Mouse (Mus musculus): ENCODE measurements around the gene Cxcl3.

Cxcl3 gene

DNA sequence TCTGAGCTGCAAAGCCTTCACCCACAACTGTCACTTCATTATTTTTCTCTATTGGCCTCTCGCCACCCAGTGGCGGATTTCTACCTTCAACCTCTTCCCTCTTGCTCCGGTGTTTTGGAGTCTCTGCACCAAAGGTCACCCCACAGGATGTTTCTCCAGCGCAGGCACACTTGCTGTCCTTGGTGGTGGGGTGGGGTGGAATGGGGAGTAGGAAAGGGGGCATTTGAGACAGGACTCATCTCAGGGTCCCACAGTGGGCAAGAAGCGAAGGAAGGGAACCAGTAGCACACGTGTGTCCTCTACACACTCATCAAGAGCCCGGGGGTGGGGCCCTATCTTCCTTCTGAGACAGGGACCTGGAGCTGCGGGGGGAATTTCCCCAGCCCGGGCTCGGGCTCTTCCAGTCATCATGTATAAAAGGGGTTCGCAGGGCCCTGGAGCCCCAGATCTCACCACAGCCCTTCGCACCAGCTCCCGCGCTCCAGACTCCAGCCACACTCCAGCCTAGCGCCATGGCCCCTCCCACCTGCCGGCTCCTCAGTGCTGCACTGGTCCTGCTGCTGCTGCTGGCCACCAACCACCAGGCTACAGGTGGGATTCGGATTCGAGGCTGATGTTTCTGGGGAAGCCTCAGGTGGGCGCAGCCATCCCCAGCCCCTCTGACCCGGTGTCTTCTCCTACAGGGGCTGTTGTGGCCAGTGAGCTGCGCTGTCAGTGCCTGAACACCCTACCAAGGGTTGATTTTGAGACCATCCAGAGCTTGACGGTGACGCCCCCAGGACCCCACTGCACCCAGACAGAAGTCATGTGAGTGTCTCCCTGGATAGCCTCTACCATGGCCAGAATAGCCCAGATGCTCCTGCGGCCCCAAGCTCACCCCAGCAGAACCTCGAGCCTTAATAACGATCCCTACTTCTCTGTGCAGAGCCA lies at the start of gene Cxcl3:
Cxcl3 (plus strand) TSS at position 445 of the 930 bp plus-strand sequence.
- DNase-seq (ENCODE audit: low spot score), result peak; percentile 23

- no peak for DNase-seq (ENCODE audit: low spot score)
Observed at GRCm38 (mm10) chr5:90742029-90742428, 43.9 kb upstream of the Cxcl3 start.

GRCm38 (mm10) chr5:90753934-90754333 lies 32.0 kb upstream of the Cxcl3 start:
- no peak for DNase-seq (ENCODE audit: low spot score)

DNA sequence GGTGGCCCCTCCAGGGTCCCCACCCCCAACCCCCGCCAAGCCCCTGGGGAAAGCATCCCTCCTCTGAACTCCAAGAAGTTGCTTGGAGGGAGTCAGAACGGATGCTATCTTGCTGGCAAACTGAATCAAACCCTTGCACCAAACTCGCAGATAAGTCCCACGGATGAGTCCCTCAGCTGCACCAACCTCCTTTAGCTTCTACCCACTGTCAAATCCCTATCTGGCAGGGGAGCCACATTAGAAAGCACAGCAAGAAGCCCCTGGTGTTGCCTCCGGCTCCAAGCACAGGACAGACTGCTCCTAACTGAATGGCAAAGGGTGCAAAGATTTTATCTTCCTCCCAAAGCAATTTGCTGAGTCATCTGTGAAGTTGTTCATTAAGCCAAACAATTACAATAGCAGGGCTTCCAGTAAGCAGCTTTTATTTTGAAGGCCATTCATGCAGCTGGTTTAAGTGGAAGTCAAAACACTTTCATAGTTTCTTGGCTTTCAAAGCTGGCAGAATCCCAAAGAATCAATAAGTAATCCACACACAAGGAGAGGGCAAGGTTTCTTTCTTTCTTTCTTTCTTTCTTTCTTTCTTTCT lies 27.8 kb upstream of the Cxcl3 start:
- DNase-seq (ENCODE audit: low spot score), result no peak

DNA sequence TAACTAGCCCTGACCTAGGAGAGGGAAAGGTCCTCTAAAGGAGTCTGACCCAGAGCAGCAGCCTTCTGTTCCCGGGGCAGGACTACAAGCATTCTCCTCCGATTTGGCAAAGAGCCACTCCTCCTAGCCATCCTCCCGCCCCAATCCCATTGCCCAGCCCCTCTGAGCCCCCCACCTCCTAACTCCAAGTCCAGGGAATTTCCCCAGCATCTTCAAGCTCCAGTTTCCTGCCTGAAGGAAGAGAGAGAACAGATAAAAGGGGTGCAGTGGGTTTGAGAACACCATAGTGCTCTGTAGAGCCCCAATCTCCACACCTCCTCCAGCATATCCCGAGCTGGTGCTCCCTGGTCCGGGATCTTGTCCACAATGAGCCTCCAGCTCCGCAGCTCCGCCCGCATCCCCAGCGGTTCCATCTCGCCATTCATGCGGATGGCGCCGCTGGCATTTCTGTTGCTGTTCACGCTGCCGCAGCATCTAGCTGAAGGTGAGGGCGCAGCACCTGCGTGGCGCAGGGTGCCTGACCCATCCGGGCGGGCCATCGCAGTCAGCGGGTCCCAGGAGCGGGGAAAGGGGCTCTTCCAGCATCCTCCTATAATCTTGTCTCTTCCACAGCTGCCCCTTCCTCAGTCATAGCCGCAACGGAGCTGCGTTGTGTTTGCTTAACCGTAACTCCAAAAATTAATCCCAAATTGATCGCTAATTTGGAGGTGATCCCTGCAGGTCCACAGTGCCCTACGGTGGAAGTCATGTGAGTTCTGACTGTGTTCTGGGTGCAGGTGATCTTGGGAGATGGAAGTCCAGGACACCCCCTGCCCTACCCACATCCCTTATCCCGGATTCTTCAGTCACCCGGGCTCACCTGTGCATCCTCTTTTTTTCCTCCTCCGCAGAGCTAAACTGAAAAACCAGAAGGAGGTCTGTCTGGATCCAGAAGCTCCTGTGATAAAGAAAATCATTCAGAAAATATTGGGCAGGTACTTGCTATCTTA lies 26.5 kb upstream of the Cxcl3 start, which contains the start of gene Cxcl5:
Cxcl5 (plus strand) TSS at position 284 of the 989 bp plus-strand sequence.
- DNase-seq (ENCODE audit: low spot score), result no peak

DNA sequence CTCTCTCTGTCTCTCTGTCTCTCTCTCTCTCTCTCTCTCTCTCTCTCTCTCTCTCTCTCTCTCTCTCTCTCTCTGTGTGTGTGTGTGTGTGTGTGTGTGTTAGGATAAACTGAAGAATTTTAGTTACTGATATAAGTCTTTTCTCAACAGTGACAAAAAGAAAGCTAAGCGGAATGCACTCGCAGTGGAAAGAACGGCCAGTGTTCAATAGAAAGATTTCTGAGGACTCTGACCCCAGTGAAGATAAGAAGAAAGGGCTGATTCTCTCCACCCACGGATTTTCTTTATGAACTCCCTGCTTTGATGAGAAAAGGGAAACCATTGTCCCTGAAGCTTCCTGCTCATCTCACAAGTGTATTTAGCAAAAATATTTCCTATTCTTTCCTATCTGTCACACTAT lies 25.6 kb upstream of the Cxcl3 start:
- no peak for DNase-seq (ENCODE audit: low spot score)

GRCm38 (mm10) chr5:90760844-90761243 lies 25.1 kb upstream of the Cxcl3 start:
- DNase-seq (ENCODE audit: low spot score), result no peak

- no peak for DNase-seq (ENCODE audit: low spot score)
Observed at GRCm38 (mm10) chr5:90761834-90762233, 24.1 kb upstream of the Cxcl3 start.

DNA sequence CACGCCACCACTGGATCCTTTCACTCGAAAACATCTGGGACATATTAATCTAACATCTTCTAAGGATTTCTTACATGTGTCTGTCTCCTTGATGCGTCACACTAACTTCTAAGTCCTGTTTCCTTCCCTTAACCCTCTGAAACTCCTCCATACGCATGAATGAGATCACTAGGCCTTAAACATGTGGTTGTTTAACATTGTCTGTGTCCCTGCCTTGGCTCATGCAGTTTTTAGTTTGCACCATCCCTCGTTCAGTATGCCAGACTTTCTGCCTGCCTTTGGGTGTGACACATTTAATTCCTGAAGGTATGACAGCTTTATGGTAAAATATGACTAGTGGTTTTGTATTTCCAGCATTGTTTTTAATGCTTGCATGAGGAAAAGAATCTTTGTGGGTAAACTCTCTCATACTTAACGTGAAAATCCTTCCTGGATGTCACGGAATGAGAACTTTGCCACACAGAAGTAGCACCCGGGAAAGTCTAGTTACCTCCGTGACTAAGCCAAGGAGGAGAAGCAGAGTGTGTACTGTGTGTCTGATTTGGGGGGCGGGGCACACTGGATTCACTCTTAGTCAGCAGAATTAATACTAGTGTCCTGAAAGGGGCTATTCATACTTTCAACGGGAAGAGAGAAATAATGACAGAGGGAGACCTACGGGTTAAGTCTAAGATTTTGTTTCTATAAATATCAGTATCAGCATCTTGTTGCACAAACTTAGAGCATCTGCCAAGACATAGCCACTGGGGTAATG lies 21.8 kb upstream of the Cxcl3 start:
- no peak for DNase-seq (ENCODE audit: low spot score)

DNA sequence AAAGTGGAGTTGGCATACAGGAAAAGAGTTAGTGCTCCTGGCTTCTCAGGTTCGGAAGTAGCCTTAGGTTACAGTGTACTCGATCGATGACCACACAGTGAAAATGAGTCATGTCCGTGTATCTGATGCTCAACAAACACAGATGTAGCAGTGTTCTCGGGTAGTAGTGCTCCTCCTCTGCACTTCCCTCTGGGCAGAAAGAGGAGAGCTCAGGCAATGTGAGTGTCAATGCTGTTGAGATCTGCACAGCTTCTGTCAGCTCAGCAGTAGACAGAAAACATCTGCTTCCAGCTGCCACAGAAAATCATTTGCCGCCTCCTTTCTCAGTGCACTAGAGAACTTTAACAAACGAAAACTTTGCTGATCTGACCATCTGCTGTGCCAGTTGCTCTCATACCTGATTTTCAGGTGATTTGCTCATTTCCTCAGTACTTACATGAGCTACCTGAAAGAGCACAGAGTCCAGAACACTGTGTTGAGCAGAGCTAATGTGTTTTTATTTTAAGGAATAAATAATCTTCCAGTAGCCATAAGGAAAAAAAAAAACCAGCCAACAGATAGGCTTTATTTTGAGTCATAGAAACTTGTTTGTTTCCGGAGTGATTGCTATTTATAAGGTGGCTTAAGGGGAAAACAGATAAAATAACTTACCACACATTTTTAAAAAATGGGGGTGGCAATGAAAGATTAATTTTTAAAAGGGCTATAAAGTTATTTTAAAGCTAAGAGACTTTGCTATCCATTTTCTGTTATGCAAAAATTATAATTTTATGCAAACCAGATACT lies 19.9 kb upstream of the Cxcl3 start:
- no peak for DNase-seq (ENCODE audit: low spot score)

DNA sequence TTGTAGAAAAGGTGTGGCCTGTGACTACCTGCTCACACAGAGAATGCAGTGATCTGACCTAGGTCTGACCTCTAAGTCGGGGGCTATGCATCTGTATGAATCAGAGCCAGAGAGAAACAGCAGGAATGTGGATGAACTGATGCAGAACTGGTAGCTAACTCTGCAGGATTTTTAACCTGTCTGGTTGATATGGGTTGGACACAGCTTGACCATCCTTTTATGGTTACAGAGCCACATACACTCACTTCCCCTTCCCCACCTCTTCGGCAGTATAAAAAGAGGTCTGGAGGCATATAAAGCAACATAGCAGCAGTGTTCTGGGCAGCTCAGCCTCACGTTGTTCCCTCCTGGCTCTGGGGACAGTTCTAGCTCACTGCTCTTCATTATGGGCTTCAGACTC lies 17.7 kb upstream of the Cxcl3 start, which contains the start of gene Ppbp:
Ppbp (plus strand) TSS at position 301 of the 400 bp plus-strand sequence.
- DNase-seq (ENCODE audit: low spot score), result no peak

DNA sequence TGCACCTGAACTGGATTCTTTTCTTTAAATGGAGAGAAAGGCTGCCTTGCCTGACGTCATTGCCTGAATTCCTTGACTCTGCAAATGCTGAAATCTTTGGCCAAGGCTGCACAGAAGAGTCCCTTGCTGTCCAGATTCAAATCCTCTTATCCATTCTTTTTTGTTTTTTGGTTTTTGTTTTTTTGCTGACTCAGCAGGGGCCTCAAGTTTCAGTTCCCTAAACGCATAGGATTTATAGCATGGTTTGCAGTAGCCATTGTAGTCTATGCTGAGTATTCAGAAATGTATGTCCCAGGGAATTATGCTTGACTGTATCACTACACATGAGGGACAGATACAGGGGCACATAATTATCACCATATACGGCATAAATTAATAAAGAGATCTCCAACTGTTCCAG lies 14.5 kb upstream of the Cxcl3 start:
- no peak for DNase-seq (ENCODE audit: low spot score)

- DNase-seq (ENCODE audit: low spot score), result no peak
Observed at GRCm38 (mm10) chr5:90771880-90772653, 13.8 kb upstream of the Cxcl3 start, which contains the start of gene Pf4. Gene Pf4, plus strand, starts transcription at chr5:90772435.

GRCm38 (mm10) chr5:90775562-90775961 lies 10.3 kb upstream of the Cxcl3 start:
- DNase-seq (ENCODE audit: low spot score), result no peak

GRCm38 (mm10) chr5:90777621-90778020 lies 8.3 kb upstream of the Cxcl3 start:
- DNase-seq (ENCODE audit: low spot score), result no peak

GRCm38 (mm10) chr5:90778856-90779255 lies 7.0 kb upstream of the Cxcl3 start:
- no peak for DNase-seq (ENCODE audit: low spot score)

DNA sequence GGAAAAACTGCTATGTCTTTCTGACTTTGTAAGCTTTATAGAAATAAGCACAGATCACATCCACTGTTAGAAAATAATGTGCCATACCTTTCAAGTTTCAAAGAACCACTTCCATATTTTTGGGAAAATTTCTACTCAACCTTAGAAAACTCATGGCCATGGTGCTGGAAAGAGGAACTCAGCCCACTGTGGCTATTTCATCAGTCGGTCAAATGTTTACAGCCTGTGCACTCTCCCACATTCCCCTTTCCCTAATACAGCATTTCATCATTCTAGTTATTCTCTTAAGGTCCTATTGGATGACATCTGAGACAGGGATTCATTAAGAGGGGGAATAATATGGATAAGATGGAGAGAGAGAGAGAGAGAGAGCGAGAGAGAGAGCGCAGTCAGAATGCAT lies 2.2 kb upstream of the Cxcl3 start:
- no peak for DNase-seq (ENCODE audit: low spot score)

DNA sequence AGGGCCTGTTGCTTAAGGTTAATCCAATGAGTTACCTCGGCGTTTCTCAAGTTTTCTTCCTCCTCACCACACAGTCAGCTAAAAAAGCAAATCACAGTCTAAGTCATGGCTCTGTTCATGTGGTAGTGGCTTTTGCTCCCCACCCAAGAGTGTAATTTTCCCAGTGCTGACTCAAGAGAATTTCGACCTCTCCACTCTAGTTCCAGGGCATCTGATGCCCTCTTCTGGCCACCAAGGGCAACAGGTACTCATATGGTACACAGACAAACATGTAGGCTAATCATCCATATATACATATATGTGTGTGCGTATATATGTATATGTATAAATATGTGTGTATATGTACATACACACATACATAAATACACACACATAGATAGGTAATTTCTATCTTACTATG lies 2.2 kb downstream of the Cxcl3 start:
- no peak for DNase-seq (ENCODE audit: low spot score)

DNA sequence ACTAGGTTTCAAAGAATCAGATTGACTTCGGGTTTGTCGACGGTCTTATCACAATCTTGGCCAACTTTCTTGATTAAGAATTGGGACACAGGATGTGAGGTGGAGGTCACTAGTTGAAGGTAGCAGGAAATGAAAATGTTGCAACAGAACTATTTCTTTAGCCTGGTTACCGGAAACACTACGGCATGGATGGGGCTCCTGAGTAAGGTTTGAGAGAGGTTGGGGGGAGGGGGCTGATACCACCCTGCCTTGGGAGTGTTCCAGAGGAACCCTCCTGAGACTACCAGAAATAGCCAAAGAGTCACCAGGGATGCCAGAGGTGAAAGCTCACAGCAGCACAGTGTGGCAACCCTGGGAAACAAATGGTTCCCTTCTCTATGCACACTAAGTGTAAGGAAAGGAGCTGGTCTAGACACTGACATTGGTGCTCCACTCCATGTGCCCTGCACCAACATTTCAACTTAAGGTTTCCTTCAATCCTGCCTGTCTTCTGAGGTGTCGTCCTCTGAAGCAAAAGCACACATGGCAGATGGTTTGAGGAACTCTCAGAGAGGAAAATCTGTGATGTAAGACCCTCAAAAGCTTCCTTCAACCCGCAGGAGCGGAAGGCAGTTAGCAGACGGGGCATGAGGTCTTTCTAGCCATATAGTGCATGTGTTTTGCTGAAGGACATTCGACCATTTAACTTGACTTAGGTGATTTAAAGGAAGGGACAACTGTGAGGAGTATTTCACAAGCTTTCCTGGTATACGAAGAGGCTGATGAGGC lies 3.6 kb downstream of the Cxcl3 start:
- no peak for DNase-seq (ENCODE audit: low spot score)
